Mouse (Mus musculus) cerebral cortex, adult 2 months (tissue): ENCODE measurements around the gene Gm21454.

ENCODE experiments used
- WGBS: fragments of 180-500 bp; shearing (Covaris S2); methylation state at CpG from one replicate; pipeline ENCODE4 v1.1.7; 2018; 5-methylcytosine and 5-hydroxymethylcytosine counted together

Gm21454 gene

GRCm38 (mm10) chrY:13252091-13252490 lies at the start of gene Gm21454, which contains the start of gene Gm21440:
Gene Gm21454, plus strand, starts transcription at chrY:13252442.
Gene Gm21440, plus strand, starts transcription at chrY:13252391.

GRCm38 (mm10) chrY:13223828-13224227 lies 28.4 kb upstream of the Gm21454 start, which contains the start of gene Gm21828:
Gene Gm21828, minus strand, starts transcription at chrY:13223928.
- WGBS = no CpG with 5 or more reads among the region's 3 CpGs

DNA sequence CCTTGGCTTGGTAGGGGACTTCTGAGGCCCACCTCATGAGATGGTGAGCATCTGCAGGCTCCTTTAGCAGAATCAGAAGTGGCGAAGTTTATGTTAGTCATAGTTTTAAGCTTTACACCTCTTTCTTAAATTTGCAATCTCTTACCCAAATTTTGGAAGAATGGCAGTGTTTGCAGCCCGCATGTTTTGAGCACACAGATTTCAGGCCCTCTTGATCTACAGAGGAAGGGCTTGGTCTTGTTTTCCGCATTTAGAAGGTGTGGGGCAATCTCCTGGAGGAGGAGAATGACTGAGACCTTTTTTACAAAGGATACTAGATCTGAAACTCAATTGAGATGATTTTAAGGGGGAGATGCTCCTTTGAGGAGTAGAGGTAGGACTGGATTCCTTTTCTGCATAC lies 96.7 kb downstream of the Gm21454 start, which contains the start of gene Gm21725:
Gene Gm21725 (minus strand): TSS at position 101 of the 400 bp plus-strand sequence.
- WGBS = no CpG with 5 or more reads among the region's 3 CpGs
